Mouse (Mus musculus): ENCODE results near the gene March6. TPM values are rescaled to one million over a fixed set of nuclear protein-coding genes. Genes with fewer than 3 reads are reported as not detected.

Gene March6
- total and polyA plus RNA-seq, 2 experiments: 22.6 to 77.0 TPM

GRCm38 (mm10) chr15:31419037-31419436 is 111.8 kb downstream of the March6 start:
- H3K27me3 ChIP-seq (ENCODE audit: control insufficient read depth, insufficient read depth, low read length): no peaks in the 10 kb centered on the region
- peak; percentile 30 for DNase-seq (ENCODE audit: extremely low read depth, low read depth, low spot score)
- WGBS: 49% methylated on average over 9 of the region's 9 CpGs
- no peaks in the 10 kb centered on the region for H3K79me2 ChIP-seq (ENCODE audit: control insufficient read depth, insufficient read depth, low read length)
- no peak overlapping the region for H3K4me3 ChIP-seq (ENCODE audit: insufficient read depth, low read depth, low read length)
- H3K4me1 ChIP-seq (ENCODE audit: control insufficient read depth, insufficient read depth, low read length): no peaks in the 10 kb centered on the region
- H3K27ac ChIP-seq (replicated peaks; ENCODE audit: insufficient read depth, low read depth, low read length): no peak overlapping the region
- no peaks in the 10 kb centered on the region for H3K36me3 ChIP-seq (ENCODE audit: control insufficient read depth, insufficient read depth, low read length)
- H3K9ac ChIP-seq (ENCODE audit: low read depth, low read length): no peak overlapping the region
- no peak for TF ChIP-seq POLR2A (IDR thresholded peaks at IDR 0.05; ENCODE audit: extremely low read depth, insufficient read depth, low read length)
- TF ChIP-seq CTCF (IDR thresholded peaks at IDR 0.05; ENCODE audit: low read depth, low read length): peak; percentile 92

- no peaks in the 10 kb centered on the region for H3K27me3 ChIP-seq (ENCODE audit: control insufficient read depth, insufficient read depth, low read length)
- H3K79me2 ChIP-seq (ENCODE audit: control insufficient read depth, insufficient read depth, low read length): no peaks in the 10 kb centered on the region
- no peak overlapping the region for H3K27ac ChIP-seq (replicated peaks; ENCODE audit: insufficient read depth, low read depth, low read length)
- H3K4me3 ChIP-seq (ENCODE audit: insufficient read depth, low read depth, low read length): no peak overlapping the region
- no peaks in the 10 kb centered on the region for H3K36me3 ChIP-seq (ENCODE audit: control insufficient read depth, insufficient read depth, low read length)
- H3K4me1 ChIP-seq (ENCODE audit: control insufficient read depth, insufficient read depth, low read length): no peaks in the 10 kb centered on the region
- no peak overlapping the region for H3K9ac ChIP-seq (ENCODE audit: low read depth, low read length)
- 44% methylated on average over 7 of the region's 7 CpGs for WGBS
- no peak for DNase-seq (ENCODE audit: extremely low read depth, low read depth, low spot score)
- TF ChIP-seq CTCF (IDR thresholded peaks at IDR 0.05; ENCODE audit: low read depth, low read length): no peak
- no peak for TF ChIP-seq POLR2A (IDR thresholded peaks at IDR 0.05; ENCODE audit: extremely low read depth, insufficient read depth, low read length)
These were observed 112.2 kb downstream of the March6 start for GRCm38 (mm10) chr15:31418686-31419024.

GRCm38 (mm10) chr15:31417796-31418685 is 112.8 kb downstream of the March6 start:
- Histone ChIP-seq H3K4me3 (ENCODE audit: insufficient read depth, low read depth, low read length) (no peak overlapping the region), H3K27me3 (ENCODE audit: control insufficient read depth, insufficient read depth, low read length) (no peaks in the 10 kb centered on the region), H3K9ac (ENCODE audit: low read depth, low read length) (no peak overlapping the region), H3K4me1 (ENCODE audit: control insufficient read depth, insufficient read depth, low read length) (no peaks in the 10 kb centered on the region), H3K79me2 (ENCODE audit: control insufficient read depth, insufficient read depth, low read length) (no peaks in the 10 kb centered on the region), H3K36me3 (ENCODE audit: control insufficient read depth, insufficient read depth, low read length) (no peaks in the 10 kb centered on the region), H3K27ac (replicated peaks; ENCODE audit: insufficient read depth, low read depth, low read length) (no peak overlapping the region)
- TF ChIP-seq CTCF (IDR thresholded peaks at IDR 0.05; ENCODE audit: low read depth, low read length): no peak
- TF ChIP-seq POLR2A (IDR thresholded peaks at IDR 0.05; ENCODE audit: extremely low read depth, insufficient read depth, low read length): no peak
- 64% methylated on average over 21 of the region's 21 CpGs for WGBS
- no peak for DNase-seq (ENCODE audit: extremely low read depth, low read depth, low spot score)

GRCm38 (mm10) chr15:31417409-31417795 is 113.5 kb downstream of the March6 start:
- Histone ChIP-seq H3K36me3 (ENCODE audit: control insufficient read depth, insufficient read depth, low read length) (no peaks in the 10 kb centered on the region), H3K4me3 (ENCODE audit: insufficient read depth, low read depth, low read length) (no peak overlapping the region), H3K27me3 (ENCODE audit: control insufficient read depth, insufficient read depth, low read length) (no peaks in the 10 kb centered on the region), H3K27ac (replicated peaks; ENCODE audit: insufficient read depth, low read depth, low read length) (no peak overlapping the region), H3K79me2 (ENCODE audit: control insufficient read depth, insufficient read depth, low read length) (no peaks in the 10 kb centered on the region), H3K9ac (ENCODE audit: low read depth, low read length) (no peak overlapping the region), H3K4me1 (ENCODE audit: control insufficient read depth, insufficient read depth, low read length) (no peaks in the 10 kb centered on the region; the same call in 1 of the 2 replicates)
- TF ChIP-seq POLR2A (IDR thresholded peaks at IDR 0.05; ENCODE audit: extremely low read depth, insufficient read depth, low read length) (no peak), CTCF (IDR thresholded peaks at IDR 0.05; ENCODE audit: low read depth, low read length) (no peak)
- no peak for DNase-seq (ENCODE audit: extremely low read depth, low read depth, low spot score)
- 70% methylated on average over 6 of the region's 6 CpGs for WGBS

- H3K79me2 ChIP-seq (ENCODE audit: control insufficient read depth, insufficient read depth, low read length): no peaks in the 10 kb centered on the region
- H3K9ac ChIP-seq (ENCODE audit: low read depth, low read length): no peak overlapping the region
- no peaks in the 10 kb centered on the region; the same call in 1 of the 2 replicates for H3K4me1 ChIP-seq (ENCODE audit: control insufficient read depth, insufficient read depth, low read length)
- TF ChIP-seq POLR2A (IDR thresholded peaks at IDR 0.05; ENCODE audit: extremely low read depth, insufficient read depth, low read length) (no peak), CTCF (IDR thresholded peaks at IDR 0.05; ENCODE audit: low read depth, low read length) (no peak)
- H3K27ac ChIP-seq (replicated peaks; ENCODE audit: insufficient read depth, low read depth, low read length): no peak overlapping the region
- no peak overlapping the region for H3K4me3 ChIP-seq (ENCODE audit: insufficient read depth, low read depth, low read length)
- no peaks in the 10 kb centered on the region for H3K36me3 ChIP-seq (ENCODE audit: control insufficient read depth, insufficient read depth, low read length)
- 77% methylated on average over 4 of the region's 4 CpGs for WGBS
- DNase-seq (ENCODE audit: extremely low read depth, low read depth, low spot score): no peak
- no peaks in the 10 kb centered on the region for H3K27me3 ChIP-seq (ENCODE audit: control insufficient read depth, insufficient read depth, low read length)
These were observed 115.7 kb downstream of the March6 start for GRCm38 (mm10) chr15:31415181-31415580.

All from liver, adult 2 months (tissue).